Mouse (Mus musculus) forebrain, embryonic 16.5 days (tissue): ENCODE results near the gene Hist1h2bh. TPM values are rescaled to one million over a fixed set of nuclear protein-coding genes. Genes with fewer than 3 reads are reported as not detected.
"Not testable (repeated sequence)": the region's sequence is repeated elsewhere in the genome, so short reads cannot be mapped to it uniquely, and the experiment has no call there.

Experiments
- ATAC-seq: fragments of 200-750 bp; cut with Nextera tagmentation; 2 replicates; pipeline ENCODE4 v1.8.0; 2017; ENCODE audit warnings: mild to moderate bottlenecking, moderate library complexity
- H3K27ac ChIP-seq: fragments of 300-500 bp; sonication (generic); 2 replicates; pipeline ENCODE4 v1.5.1; 2014; ENCODE audit warnings: low read length, control low read depth
- H3K27me3 ChIP-seq: fragments of 300-500 bp; sonication (generic); replicated peaks from 2 replicates; pipeline ENCODE4 v1.6.1; 2014; ENCODE audit warnings: low read length; ENCODE audit not compliant: control insufficient read depth, insufficient read depth
- H3K36me3 ChIP-seq: fragments of 300-500 bp; sonication (generic); 2 replicates; pipeline ENCODE4 v1.6.1; 2014; ENCODE audit not compliant: control insufficient read depth, insufficient read depth
- H3K4me1 ChIP-seq: fragments of 300-500 bp; sonication (generic); replicated peaks from 2 replicates; pipeline ENCODE4 v1.6.1; 2014; ENCODE audit warnings: low read length; ENCODE audit not compliant: control insufficient read depth, insufficient read depth
- H3K4me2 ChIP-seq: fragments of 300-500 bp; sonication (generic); 2 replicates; pipeline ENCODE4 v1.6.1; 2014; ENCODE audit warnings: mild to moderate bottlenecking, low read length, control low read depth
- H3K4me3 ChIP-seq: fragments of 300-500 bp; sonication (generic); replicated peaks from 2 replicates; pipeline ENCODE4 v1.5.1; 2014; ENCODE audit warnings: mild to moderate bottlenecking, low read length, control low read depth
- H3K9ac ChIP-seq: fragments of 300-500 bp; sonication (generic); replicated peaks from 2 replicates; pipeline ENCODE4 v1.6.1; 2014; ENCODE audit warnings: low read depth, low read length, control low read depth
- H3K9me3 ChIP-seq: fragments of 300-500 bp; sonication (generic); 2 replicates; pipeline ENCODE4 v1.6.1; 2016; ENCODE audit warnings: low read length; ENCODE audit not compliant: control insufficient read depth
- WGBS: fragments of 180-500 bp; shearing (Covaris S2); extraction: QIAGEN DNeasy Blood & Tissue Kit; methylation state at CpG from one replicate; pipeline ENCODE4 v1.1.7; 2014; 5-methylcytosine and 5-hydroxymethylcytosine counted together
- polyA plus RNA-seq: library from polyadenylated mRNA; unstranded; fragments of >200 nt; fragmentation: Nextera tagmentation; extraction: Ambion mirVana; gene quantifications from 2 replicates; pipeline ENCODE4 v1.2.1, GENCODE M21; 2015

Gene Hist1h2bh
- polyA plus RNA-seq, 1 experiment from 2014 or later: 0.23 TPM

- no peak overlapping the region for H3K4me2 ChIP-seq
- H3K27ac ChIP-seq: peak overlapping the region; percentile 3; the same call in 1 of the 2 replicates
- H3K4me1 ChIP-seq: peaks cover 33% of the 10 kb centered on the region
- H3K9me3 ChIP-seq: no peaks in the 10 kb centered on the region
- no peaks in the 10 kb centered on the region for H3K36me3 ChIP-seq
- no peak for ATAC-seq
- no peaks in the 10 kb centered on the region for H3K27me3 ChIP-seq
- no peak overlapping the region for H3K9ac ChIP-seq
- H3K4me3 ChIP-seq: no peak overlapping the region
These were observed 40.3 kb upstream of the Hist1h2bh start for GRCm38 (mm10) chr13:23583387-23584068.

- Histone ChIP-seq H3K4me2 (peak overlapping the region; percentile 96), H3K27me3 (no peaks in the 10 kb centered on the region), H3K36me3 (no peaks in the 10 kb centered on the region), H3K4me1 (peaks cover 33% of the 10 kb centered on the region), H3K9me3 (no peaks in the 10 kb centered on the region), H3K9ac (peak overlapping the region; percentile 67), H3K4me3 (peak overlapping the region; percentile 61), H3K27ac (peak overlapping the region; percentile 80)
- WGBS: 8% methylated on average over 6 of the region's 6 CpGs
- no peak for ATAC-seq
These were observed 39.2 kb upstream of the Hist1h2bh start for GRCm38 (mm10) chr13:23582219-23583056.

GRCm38 (mm10) chr13:23581408-23582218 lies 38.4 kb upstream of the Hist1h2bh start, which contains the start of gene Hist1h4d:
TSS of gene Hist1h4d (plus strand) at chr13:23581598.
- Histone ChIP-seq H3K27me3 (no peaks in the 10 kb centered on the region), H3K9me3 (no peaks in the 10 kb centered on the region), H3K9ac (peak within 1 kb of the TSS; percentile 67), H3K27ac (peak within 1 kb of the TSS; percentile 80), H3K4me2 (peak within 1 kb of the TSS; percentile 96), H3K4me3 (peak within 1 kb of the TSS; percentile 61), H3K4me1 (peaks cover 38% of the 10 kb centered on the region), H3K36me3 (no peaks in the 10 kb centered on the region)
- under 1% methylated on average over 41 of the region's 43 CpGs for WGBS
- peak; percentile 89 for ATAC-seq

GRCm38 (mm10) chr13:23577835-23578234 lies 34.6 kb upstream of the Hist1h2bh start:
- no peak overlapping the region for H3K27ac ChIP-seq
- 86% methylated on average over 1 of the region's 1 CpGs for WGBS
- no peak for ATAC-seq

GRCm38 (mm10) chr13:23576906-23577639 lies 33.9 kb upstream of the Hist1h2bh start:
- H3K9me3 ChIP-seq: no peaks in the 10 kb centered on the region
- 35% methylated on average over 6 of the region's 6 CpGs for WGBS
- no peak overlapping the region; the same call in 1 of the 2 replicates for H3K9ac ChIP-seq
- no peaks in the 10 kb centered on the region for H3K27me3 ChIP-seq
- H3K4me3 ChIP-seq: peak overlapping the region; percentile 49
- peaks cover 28% of the 10 kb centered on the region for H3K4me1 ChIP-seq
- H3K4me2 ChIP-seq: peak overlapping the region; percentile 75
- H3K36me3 ChIP-seq: no peaks in the 10 kb centered on the region
- H3K27ac ChIP-seq: no peak overlapping the region
- ATAC-seq: no peak

More at GRCm38 (mm10) chr13:23577835-23578234, 34.6 kb upstream of the Hist1h2bh start:
- no peak overlapping the region for H3K4me2 ChIP-seq
- no peak overlapping the region for H3K4me3 ChIP-seq
- no peaks in the 10 kb centered on the region for H3K9me3 ChIP-seq
- peaks cover 30% of the 10 kb centered on the region for H3K4me1 ChIP-seq
- H3K27me3 ChIP-seq: no peaks in the 10 kb centered on the region
- H3K36me3 ChIP-seq: no peaks in the 10 kb centered on the region
- no peak overlapping the region for H3K9ac ChIP-seq

GRCm38 (mm10) chr13:23576351-23576881 lies 33.2 kb upstream of the Hist1h2bh start:
- Histone ChIP-seq H3K4me1 (peaks cover 24% of the 10 kb centered on the region), H3K9ac (peak overlapping the region; percentile 64), H3K27ac (peak overlapping the region; percentile 1; the same call in 1 of the 2 replicates), H3K36me3 (no peaks in the 10 kb centered on the region), H3K9me3 (no peaks in the 10 kb centered on the region), H3K27me3 (no peaks in the 10 kb centered on the region), H3K4me2 (peak overlapping the region; percentile 75), H3K4me3 (peak overlapping the region; percentile 49)
- ATAC-seq: no peak
- 2% methylated on average over 7 of the region's 7 CpGs for WGBS

- H3K9ac ChIP-seq: peak overlapping the region; percentile 64
- not testable (repeated sequence) for H3K36me3 ChIP-seq, ATAC-seq, H3K27me3 ChIP-seq, H3K9me3 ChIP-seq
- H3K4me2 ChIP-seq: peak overlapping the region; percentile 75
- H3K4me3 ChIP-seq: peak overlapping the region; percentile 49
- H3K27ac ChIP-seq: peak overlapping the region; percentile 78
- WGBS: 0% methylated on average over 10 of the region's 40 CpGs
- peaks cover 24% of the 10 kb centered on the region for H3K4me1 ChIP-seq
These were observed 32.7 kb upstream of the Hist1h2bh start for GRCm38 (mm10) chr13:23575864-23576313.

- no peaks in the 10 kb centered on the region for H3K36me3 ChIP-seq
- peak within 1 kb of the TSS; percentile 49 for H3K4me3 ChIP-seq
- WGBS: under 1% methylated on average over 14 of the region's 18 CpGs
- ATAC-seq: peak; percentile 45
- peak within 1 kb of the TSS; percentile 64 for H3K9ac ChIP-seq
- peaks cover 24% of the 10 kb centered on the region for H3K4me1 ChIP-seq
- no peaks in the 10 kb centered on the region for H3K9me3 ChIP-seq
- H3K27ac ChIP-seq: peak within 1 kb of the TSS; percentile 86
- H3K27me3 ChIP-seq: no peaks in the 10 kb centered on the region
- peak within 1 kb of the TSS; percentile 75 for H3K4me2 ChIP-seq
These were observed 32.2 kb upstream of the Hist1h2bh start, which contains the start of gene Hist1h3d for GRCm38 (mm10) chr13:23575271-23575851. TSS of gene Hist1h3d (plus strand) at chr13:23575763.
